Mouse (Mus musculus) thymus, adult 2 months (tissue): ENCODE measurements around the gene Mtx2.

ENCODE experiments used
- CTCF ChIP-seq: fragments of 200-500 bp; IDR thresholded peaks from 2 replicates; pipeline ENCODE4 v1.5.1; 2012; ENCODE audit warnings: mild to moderate bottlenecking, control low read depth, low read length, moderate library complexity, borderline replicate concordance; ENCODE audit not compliant: control insufficient read depth, poor library complexity, insufficient read depth; ENCODE audit errors: extremely low read depth
- POLR2A ChIP-seq: fragments of 200-500 bp; IDR thresholded peaks from 2 replicates; pipeline ENCODE4 v1.6.1; 2012; ENCODE audit warnings: mild to moderate bottlenecking, low read length, control low read depth, moderate library complexity; ENCODE audit not compliant: control insufficient read depth, poor library complexity, insufficient read depth; ENCODE audit errors: extremely low read depth

- TF ChIP-seq POLR2A: no peak
- TF ChIP-seq CTCF: no peak
Observed at GRCm38 (mm10) chr2:74862070-74862476, 36.5 kb downstream of the Mtx2 start.
